Mouse (Mus musculus): ENCODE results near the gene Slc25a21.
"Not testable (repeated sequence)": the region's sequence is repeated elsewhere in the genome, so short reads cannot be mapped to it uniquely, and the experiment has no call there.

The Slc25a21 gene

DNA sequence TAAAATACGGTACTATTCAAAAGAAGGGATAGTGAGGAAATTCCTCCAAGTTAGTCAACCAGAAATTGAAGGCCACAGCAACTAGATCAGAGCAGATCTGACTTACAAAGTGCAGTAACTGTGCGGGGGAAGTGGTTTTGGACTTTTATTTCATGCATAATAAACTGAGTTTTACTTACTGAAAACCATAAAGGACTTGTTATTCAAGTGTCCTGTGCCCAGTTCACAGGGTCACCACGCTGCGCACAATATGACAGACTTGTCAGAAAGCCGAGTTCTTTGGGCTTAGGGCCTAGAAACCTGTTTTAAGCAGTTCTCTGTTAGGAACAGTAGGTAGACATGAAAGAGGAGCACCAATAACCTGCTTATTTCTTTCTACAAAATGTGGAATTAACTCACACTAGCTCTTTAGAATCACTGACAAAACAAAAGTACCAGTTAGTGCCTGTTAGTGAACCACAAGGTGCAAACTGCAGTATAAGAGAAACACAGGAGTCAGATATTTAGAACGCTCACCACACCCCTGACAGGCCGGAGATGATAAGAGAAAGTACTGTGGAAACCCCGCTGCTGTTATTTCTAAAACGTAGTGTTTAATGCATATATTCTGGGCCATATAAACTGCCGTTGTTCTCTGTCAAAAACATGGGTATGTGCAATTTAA is at the start of gene Slc25a21:
Gene Slc25a21 (minus strand): TSS at position 110 of the 664 bp plus-strand sequence.
- no peak for DNase-seq

DNA sequence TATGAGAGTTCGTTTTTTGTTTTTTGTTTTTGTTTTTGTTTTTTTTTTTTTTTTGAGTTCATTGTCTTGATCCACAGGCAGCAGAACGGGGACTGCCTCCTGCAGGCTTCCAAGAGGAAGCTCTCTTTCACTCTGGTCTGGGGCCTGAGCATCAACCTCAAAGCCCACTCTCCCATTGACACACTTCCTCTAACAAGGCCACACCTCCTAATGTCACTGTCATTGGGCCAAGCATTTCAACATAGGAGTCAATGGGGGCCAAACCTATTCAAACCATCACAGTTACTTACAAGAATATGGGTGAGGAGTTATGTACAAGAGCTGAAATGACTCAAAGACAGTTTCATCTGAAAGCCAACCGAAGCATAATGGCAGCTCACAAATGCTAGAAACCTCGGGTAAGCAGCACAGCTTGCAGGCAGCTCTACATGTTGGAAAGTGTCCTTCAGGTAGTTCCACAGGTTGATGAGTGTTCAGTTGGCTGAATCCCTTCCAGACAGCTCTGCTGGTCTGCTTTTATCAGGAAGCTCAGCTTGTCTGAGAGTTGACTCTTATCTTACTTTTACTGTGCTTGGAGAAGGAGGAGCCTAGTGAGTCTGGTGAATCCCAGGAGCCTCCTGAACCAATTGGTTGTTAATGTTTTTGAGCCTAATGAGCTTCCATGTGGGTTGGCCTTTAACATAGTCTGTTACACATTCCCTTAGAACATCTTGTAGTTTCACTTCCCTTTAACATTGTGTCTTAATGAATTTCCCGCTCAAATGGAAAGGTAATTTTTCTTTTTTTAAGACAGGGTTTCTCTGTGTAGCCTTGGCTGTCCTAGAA is 46.6 kb upstream of the Slc25a21 start:
- no peak for DNase-seq

- DNase-seq, result no peak
These were observed 36.1 kb upstream of the Slc25a21 start for GRCm38 (mm10) chr12:57233386-57233785.

DNA sequence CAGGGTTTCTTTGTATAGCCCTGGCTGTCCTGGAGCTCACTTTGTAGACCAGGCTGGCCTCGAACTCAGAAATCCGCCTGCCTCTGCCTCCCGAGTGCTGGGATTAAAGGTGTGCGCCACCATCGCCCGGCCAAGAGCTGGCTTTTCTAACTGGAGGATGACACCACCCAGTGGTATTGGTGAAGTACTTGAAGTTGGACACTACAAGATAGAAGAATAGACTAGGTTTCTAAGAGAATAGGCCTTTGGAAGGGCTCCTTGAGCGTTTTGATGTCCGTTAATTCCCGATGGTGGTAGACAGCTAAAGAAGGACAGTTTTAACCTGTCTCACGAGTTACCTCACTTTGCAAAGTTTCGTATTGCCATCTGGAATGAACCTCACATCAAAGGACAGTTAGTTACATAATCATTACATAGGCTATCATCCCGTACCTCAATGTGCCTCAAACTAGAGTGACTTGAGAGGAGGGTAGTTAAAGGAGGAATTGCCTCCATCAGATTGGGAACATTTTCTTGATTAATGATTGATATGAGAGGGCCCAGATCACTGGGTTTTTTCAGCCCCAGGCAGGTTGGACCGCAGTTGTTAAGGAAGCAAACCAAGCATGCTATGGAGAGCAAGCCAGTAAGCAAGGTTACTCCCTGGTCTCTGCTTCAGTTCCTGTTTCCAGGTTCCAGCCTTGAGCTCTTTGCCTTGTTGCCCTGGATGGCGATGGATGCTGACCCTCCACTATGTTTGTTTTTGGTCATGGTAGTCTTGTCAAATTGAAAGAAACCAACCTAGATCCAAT is 34.0 kb upstream of the Slc25a21 start:
- peak; percentile 45 for DNase-seq

GRCm38 (mm10) chr12:57230192-57230706 is 33.0 kb upstream of the Slc25a21 start, which contains the start of the genes Prps1l3 and Mipol1:
TSS of gene Prps1l3 (plus strand) at chr12:57230412.
TSS of gene Mipol1 (plus strand) at chr12:57230427.
- peak; percentile 93 for DNase-seq

- DNase-seq, result no peak
These were observed 32.4 kb upstream of the Slc25a21 start for GRCm38 (mm10) chr12:57229703-57230102.

DNA sequence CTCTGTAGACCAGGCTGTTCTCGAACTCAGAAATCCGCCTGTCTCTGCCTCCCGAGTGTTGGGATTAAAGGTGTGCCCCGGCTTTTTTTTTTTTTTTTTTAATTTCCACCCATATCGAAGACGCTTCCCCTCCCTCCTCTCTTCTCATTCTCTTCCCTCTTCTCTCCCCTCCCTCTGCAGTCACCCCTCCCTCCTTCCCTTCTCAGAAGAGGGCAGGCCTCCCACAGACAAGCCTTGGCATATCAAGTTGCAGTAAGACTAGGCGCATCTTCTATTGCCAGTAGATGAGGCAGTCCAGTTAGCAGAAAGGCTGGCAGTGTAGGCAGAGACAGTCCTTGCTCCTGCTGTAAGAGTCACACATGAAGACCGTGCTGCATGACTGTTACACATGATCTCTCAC is 30.5 kb upstream of the Slc25a21 start:
- no peak for DNase-seq

DNA sequence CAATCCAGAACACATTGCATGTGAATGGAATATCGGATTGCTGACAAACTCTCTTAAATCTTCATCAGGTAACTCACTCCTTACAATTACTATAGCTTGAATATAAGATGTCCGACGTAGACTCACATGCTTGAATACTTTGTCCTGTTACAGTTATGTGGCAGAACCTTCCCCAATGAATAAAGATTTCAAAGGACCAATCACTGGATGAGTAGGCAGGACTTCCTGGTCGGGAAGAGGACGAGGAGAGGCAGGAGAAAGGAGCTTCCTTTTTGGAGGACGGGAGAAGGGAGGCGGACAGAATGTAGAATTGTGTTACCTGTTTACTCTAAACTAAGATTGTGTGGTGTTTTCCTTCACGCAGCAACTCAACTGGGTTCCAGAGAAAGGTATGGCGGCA is 29.1 kb upstream of the Slc25a21 start:
- DNase-seq, result no peak

GRCm38 (mm10) chr12:57212463-57212862 is 15.2 kb upstream of the Slc25a21 start:
- DNase-seq, result not testable (repeated sequence)

- DNase-seq, result peak; percentile 71
These were observed 14.4 kb upstream of the Slc25a21 start for GRCm38 (mm10) chr12:57211353-57212311.

- no peak for DNase-seq
These were observed 7.1 kb upstream of the Slc25a21 start for GRCm38 (mm10) chr12:57204276-57204851.

- DNase-seq, result no peak
These were observed 4.6 kb upstream of the Slc25a21 start for GRCm38 (mm10) chr12:57201901-57202300.

GRCm38 (mm10) chr12:57199427-57199826 is 2.2 kb upstream of the Slc25a21 start:
- DNase-seq, result no peak

DNA sequence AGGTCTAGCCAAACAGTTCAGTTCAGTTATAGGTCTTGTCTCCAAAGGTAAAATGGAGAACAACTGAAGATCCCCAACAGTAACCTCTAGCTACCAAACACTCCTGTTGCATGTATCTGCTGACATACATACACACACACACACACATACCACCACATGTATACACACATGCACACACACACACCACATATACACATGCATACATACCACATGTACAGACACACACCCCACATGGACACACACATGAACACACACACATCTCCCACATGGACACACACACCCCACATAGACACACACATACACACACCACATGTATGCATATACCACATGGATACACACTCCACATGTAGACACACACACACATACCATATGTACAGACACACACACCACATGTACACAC is 997 bp upstream of the Slc25a21 start:
- DNase-seq, result no peak

DNA sequence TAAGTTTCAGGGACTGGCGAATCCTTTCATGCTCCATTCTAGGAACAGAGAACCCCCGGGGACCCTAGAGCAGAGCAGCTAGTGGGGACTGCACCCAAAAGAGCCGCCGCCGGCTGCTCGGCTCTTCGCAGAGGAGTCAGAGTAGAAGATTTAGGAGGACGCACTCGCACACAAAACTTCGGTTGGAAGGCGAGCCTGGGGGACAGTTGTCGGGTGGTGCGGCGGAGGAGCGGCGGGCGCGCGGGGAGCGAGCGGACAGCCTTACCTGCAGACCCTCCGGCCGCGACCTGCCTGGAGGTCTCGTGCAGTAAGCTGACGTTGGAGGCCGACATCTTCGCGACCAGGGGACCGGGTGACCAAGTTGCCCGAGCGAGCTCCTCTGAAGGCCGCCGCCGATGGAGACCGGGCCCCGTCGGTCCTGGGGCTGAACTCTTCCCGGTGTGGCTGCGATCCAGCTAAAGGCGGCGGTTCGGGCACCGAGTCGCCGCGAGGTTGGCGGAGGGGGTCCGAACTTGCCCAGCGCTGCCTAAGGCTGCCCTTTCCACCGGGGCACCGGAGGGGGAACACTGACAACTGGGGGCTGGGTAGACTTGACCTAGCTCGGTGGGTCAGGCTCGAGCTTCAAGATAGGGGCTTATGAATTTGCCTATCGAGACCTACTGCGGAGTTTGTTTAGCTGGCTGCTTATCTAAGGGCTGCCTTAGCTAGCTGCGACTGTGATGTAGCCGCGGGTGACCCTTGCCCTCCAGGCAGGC is 487 bp downstream of the Slc25a21 start:
- DNase-seq, result peak; percentile 67

- DNase-seq, result no peak
These were observed 1.0 kb downstream of the Slc25a21 start for GRCm38 (mm10) chr12:57196286-57196607.

GRCm38 (mm10) chr12:57194609-57195008 is 2.7 kb downstream of the Slc25a21 start:
- peak; percentile 7 for DNase-seq

DNA sequence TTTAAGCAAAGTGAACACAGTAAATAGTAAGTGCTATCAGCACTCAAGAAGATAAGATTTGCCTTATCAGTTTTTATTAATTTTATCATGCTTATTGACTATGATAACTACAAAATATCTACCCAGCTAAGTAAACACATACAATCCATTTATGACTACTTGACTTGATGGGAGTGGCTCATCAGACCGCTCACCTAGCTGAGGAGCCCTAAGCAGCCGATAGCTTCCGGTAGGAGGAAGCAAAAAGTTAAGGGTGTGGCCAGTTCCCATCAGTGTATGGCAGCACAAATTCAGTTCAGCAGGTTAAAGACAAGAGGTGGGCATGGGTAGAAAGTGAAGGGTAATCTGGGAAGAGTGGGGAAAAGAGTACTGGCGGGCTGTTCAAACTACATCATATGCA is 10.2 kb downstream of the Slc25a21 start:
- no peak for DNase-seq

DNA sequence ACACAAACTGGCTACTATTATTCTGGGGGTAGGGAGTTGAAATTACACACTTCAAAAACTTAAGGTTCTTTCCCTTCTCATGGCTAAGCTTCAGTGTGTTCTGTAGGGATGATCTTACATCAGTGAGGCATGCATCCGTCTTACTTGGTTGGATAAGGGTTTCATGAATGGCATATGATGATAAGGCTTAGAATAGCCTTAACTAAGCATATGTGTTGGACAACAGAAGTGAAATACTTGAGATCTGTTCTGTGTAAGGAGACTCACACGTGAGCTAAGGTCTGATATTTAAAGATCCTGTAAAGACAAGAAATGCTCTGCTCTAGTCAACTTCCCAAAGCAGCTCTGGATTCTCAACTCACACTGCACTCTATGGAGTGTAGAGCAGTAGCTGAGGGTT is 11.1 kb downstream of the Slc25a21 start:
- no peak for DNase-seq

DNA sequence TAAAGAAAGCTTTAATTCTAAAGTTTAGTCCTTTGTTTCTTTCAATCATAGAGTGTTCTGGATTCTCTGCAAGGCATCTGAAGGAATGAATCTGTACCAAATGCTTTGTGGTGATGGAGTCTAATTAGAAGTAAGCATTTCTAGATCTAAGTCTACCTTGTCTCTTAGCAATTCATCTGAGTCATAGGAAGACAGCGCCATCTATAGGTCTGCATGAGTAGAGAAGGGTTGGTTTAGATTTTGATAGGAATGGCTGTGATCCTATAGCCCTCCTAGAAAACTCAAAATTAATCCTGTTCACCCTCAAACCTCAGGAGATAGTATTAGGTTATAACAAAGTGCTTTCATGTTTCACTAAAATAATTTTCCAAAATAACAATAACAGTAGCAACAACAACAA is 11.8 kb downstream of the Slc25a21 start:
- DNase-seq, result no peak
